Mouse (Mus musculus): ENCODE results near the gene Sptbn2. TPM values are rescaled to one million over a fixed set of nuclear protein-coding genes. Genes with fewer than 3 reads are reported as not detected.
A peak's percentile ranks its signal among the peaks of the same experiment; 100 is the strongest.

Sptbn2 gene
- polyA plus RNA-seq (2016; fragmentation: Nextera tagmentation; extraction: Ambion mirVana): 7.7 and 8.9 TPM in 2 replicates

DNA sequence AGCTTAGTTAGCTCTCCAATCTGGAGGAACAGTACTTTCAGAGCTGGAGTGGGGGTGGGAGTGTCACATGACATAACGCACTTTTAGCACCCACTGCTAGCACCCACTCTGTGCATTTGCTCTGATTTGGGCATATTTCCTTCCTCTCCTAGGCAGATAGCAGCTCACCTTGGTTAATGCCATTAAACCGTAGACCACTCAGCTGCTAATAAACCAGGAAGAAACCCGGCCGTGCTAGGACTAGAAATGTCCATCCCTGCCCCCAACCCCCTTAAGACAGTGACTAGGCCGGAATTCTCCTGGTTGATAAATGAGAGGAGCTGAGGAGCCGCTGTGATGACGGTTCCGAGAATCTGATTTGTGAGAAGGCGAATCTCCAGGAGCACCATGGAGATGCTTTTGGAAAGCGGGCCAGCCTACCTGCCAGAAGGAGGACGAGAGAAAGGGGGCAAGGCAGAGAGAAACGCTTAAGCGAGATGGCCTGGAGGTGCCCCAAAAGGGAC is at the start of gene Sptbn2:
Sptbn2 (plus strand) TSS at position 70 of the 503 bp plus-strand sequence.
- WGBS: 7% methylated on average over 13 of the region's 13 CpGs
- H3K27me3 ChIP-seq (replicated peaks; ENCODE audit: low read depth, poor library complexity, severe bottlenecking): peaks cover 70% of the 10 kb centered on the region

GRCm38 (mm10) chr19:4666815-4667214 is 44.2 kb upstream of the Sptbn2 start:
- no peak overlapping the region for H3K27ac ChIP-seq (replicated peaks)
- no peaks in the 10 kb centered on the region for H3K27me3 ChIP-seq (replicated peaks; ENCODE audit: low read depth, poor library complexity, severe bottlenecking)
- no peak overlapping the region for H3K4me3 ChIP-seq
- no peaks in the 10 kb centered on the region for H3K36me3 ChIP-seq (replicated peaks)
- no peaks in the 10 kb centered on the region for H3K9me3 ChIP-seq
- no peak for DNase-seq (ENCODE audit: low spot score)
- no peaks in the 10 kb centered on the region for H3K4me1 ChIP-seq

More for the DNA sequence above, at the start of gene Sptbn2:
- Histone ChIP-seq H3K4me3 (peak within 1 kb of the TSS; percentile 78), H3K36me3 (replicated peaks) (no peaks in the 10 kb centered on the region), H3K9me3 (no peaks in the 10 kb centered on the region), H3K4me1 (peaks cover 33% of the 10 kb centered on the region), H3K27ac (replicated peaks) (peak within 1 kb of the TSS; percentile 90)
- no peak for DNase-seq (ENCODE audit: low spot score)

- no peak overlapping the region for H3K4me3 ChIP-seq
- no peak for DNase-seq (ENCODE audit: low spot score)
- no peaks in the 10 kb centered on the region for H3K36me3 ChIP-seq (replicated peaks)
- H3K4me1 ChIP-seq: no peaks in the 10 kb centered on the region
- H3K27me3 ChIP-seq (replicated peaks; ENCODE audit: low read depth, poor library complexity, severe bottlenecking): no peaks in the 10 kb centered on the region
- 85% methylated on average over 4 of the region's 4 CpGs for WGBS
- H3K9me3 ChIP-seq: no peaks in the 10 kb centered on the region
- H3K27ac ChIP-seq (replicated peaks): no peak overlapping the region
Measured at GRCm38 (mm10) chr19:4670776-4671175, 40.2 kb upstream of the Sptbn2 start.

GRCm38 (mm10) chr19:4672401-4672800 is 38.6 kb upstream of the Sptbn2 start:
- Histone ChIP-seq H3K4me1 (no peaks in the 10 kb centered on the region), H3K27me3 (replicated peaks; ENCODE audit: low read depth, poor library complexity, severe bottlenecking) (no peaks in the 10 kb centered on the region), H3K9me3 (no peaks in the 10 kb centered on the region), H3K27ac (replicated peaks) (no peak overlapping the region), H3K4me3 (no peak overlapping the region), H3K36me3 (replicated peaks) (no peaks in the 10 kb centered on the region)
- no peak for DNase-seq (ENCODE audit: low spot score)
- WGBS: 73% methylated on average over 6 of the region's 6 CpGs

DNA sequence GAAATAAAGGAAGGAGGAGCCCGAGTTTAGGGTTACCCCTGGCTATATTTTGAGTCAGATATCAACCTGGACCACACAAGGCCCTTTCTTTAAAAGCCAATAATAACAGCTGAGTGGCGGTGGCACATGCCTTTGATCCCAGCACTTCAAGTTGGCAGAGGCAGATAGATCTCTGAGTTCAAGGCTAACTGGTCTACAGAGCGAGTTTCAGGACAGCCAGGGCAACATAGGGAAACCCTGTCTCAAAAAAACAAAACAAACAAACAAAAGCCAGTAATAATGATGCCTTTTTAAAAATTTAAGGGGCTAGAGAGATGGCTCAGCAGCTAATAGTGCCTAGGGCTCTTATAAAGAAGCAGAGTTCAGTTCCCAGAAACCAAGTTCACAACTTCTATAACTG is 16.6 kb upstream of the Sptbn2 start:
- Histone ChIP-seq H3K9me3 (no peaks in the 10 kb centered on the region), H3K36me3 (replicated peaks) (no peaks in the 10 kb centered on the region), H3K4me3 (no peak overlapping the region), H3K4me1 (peaks cover 12% of the 10 kb centered on the region), H3K27ac (replicated peaks) (no peak overlapping the region), H3K27me3 (replicated peaks; ENCODE audit: low read depth, poor library complexity, severe bottlenecking) (peaks cover 40% of the 10 kb centered on the region)
- no peak for DNase-seq (ENCODE audit: low spot score)
- WGBS: 67% methylated on average over 3 of the region's 3 CpGs

DNA sequence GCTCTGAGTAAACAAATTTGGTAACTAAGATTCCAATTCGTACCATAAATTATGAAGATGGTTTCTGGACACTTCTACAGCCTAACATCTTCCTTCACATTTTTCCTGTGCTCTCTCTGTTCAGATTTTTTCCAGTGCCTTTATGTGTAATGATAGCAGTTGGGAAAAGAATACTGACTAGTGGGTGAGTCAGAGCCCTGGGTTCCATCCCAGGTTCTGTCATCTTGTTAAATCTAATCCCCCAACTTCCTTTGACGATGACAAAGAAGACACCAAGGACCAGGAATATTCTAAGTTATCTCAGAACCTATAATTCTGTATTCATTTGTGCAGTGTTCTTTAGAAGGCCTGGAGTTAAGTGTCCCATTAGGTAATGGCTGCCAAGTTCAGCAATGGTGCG is 13.8 kb upstream of the Sptbn2 start:
- Histone ChIP-seq H3K27me3 (replicated peaks; ENCODE audit: low read depth, poor library complexity, severe bottlenecking) (peaks cover 65% of the 10 kb centered on the region), H3K9me3 (no peaks in the 10 kb centered on the region), H3K27ac (replicated peaks) (no peak overlapping the region), H3K4me3 (no peak overlapping the region), H3K4me1 (peaks cover 12% of the 10 kb centered on the region), H3K36me3 (replicated peaks) (no peaks in the 10 kb centered on the region)
- DNase-seq (ENCODE audit: low spot score): no peak
- 85% methylated on average over 3 of the region's 3 CpGs for WGBS

- no peak for DNase-seq (ENCODE audit: low spot score)
- 79% methylated on average over 9 of the region's 9 CpGs for WGBS
- H3K27me3 ChIP-seq (replicated peaks; ENCODE audit: low read depth, poor library complexity, severe bottlenecking): peaks cover 65% of the 10 kb centered on the region
Measured at GRCm38 (mm10) chr19:4697721-4698120, 13.2 kb upstream of the Sptbn2 start.

GRCm38 (mm10) chr19:4698205-4698677 is 12.7 kb upstream of the Sptbn2 start, which contains the start of gene Gm960:
Gene Gm960, minus strand, starts transcription at chr19:4698668.
- H3K4me3 ChIP-seq: peak within 1 kb of the TSS; percentile 70
- H3K27me3 ChIP-seq (replicated peaks; ENCODE audit: low read depth, poor library complexity, severe bottlenecking): peaks cover 65% of the 10 kb centered on the region
- H3K36me3 ChIP-seq (replicated peaks): no peaks in the 10 kb centered on the region
- under 1% methylated on average over 40 of the region's 40 CpGs for WGBS
- H3K27ac ChIP-seq (replicated peaks): peak within 1 kb of the TSS; percentile 72
- H3K4me1 ChIP-seq: peaks cover 12% of the 10 kb centered on the region
- peak; percentile 87 for DNase-seq (ENCODE audit: low spot score)
- no peaks in the 10 kb centered on the region for H3K9me3 ChIP-seq

More at GRCm38 (mm10) chr19:4697721-4698120, 13.2 kb upstream of the Sptbn2 start:
- H3K4me1 ChIP-seq: peaks cover 12% of the 10 kb centered on the region
- no peaks in the 10 kb centered on the region for H3K9me3 ChIP-seq
- H3K36me3 ChIP-seq (replicated peaks): no peaks in the 10 kb centered on the region
- no peak overlapping the region for H3K27ac ChIP-seq (replicated peaks)
- H3K4me3 ChIP-seq: peak overlapping the region; percentile 70

GRCm38 (mm10) chr19:4698856-4699255 is 12.1 kb upstream of the Sptbn2 start:
- Histone ChIP-seq H3K9me3 (no peaks in the 10 kb centered on the region), H3K27me3 (replicated peaks; ENCODE audit: low read depth, poor library complexity, severe bottlenecking) (peaks cover 65% of the 10 kb centered on the region), H3K4me1 (peaks cover 12% of the 10 kb centered on the region), H3K4me3 (peak overlapping the region; percentile 70; the same call in 1 of the 2 replicates), H3K36me3 (replicated peaks) (no peaks in the 10 kb centered on the region), H3K27ac (replicated peaks) (no peak overlapping the region)
- no peak for DNase-seq (ENCODE audit: low spot score)
- WGBS: 34% methylated on average over 8 of the region's 8 CpGs

DNA sequence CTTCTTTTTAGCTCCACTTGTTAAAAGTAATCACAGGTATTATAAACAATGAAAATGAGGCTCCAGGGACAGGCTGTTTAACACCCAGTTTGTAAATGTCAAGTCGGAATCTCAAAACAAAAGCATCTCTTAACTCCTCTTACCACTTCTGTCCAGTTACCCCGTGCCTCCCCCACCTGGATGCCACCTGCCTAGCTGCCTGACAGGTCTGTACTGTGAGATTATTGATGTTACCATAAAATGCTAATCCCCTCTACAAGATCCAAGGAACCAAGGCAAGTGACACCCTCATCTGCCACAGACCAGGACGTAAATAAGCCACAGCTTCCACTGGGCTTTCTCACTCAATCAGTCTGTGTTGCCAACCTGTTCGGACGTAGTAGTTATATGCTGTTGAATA is 11.1 kb upstream of the Sptbn2 start:
- no peak overlapping the region for H3K4me3 ChIP-seq
- H3K27me3 ChIP-seq (replicated peaks; ENCODE audit: low read depth, poor library complexity, severe bottlenecking): peaks cover 59% of the 10 kb centered on the region
- H3K4me1 ChIP-seq: peaks cover 12% of the 10 kb centered on the region
- no peaks in the 10 kb centered on the region for H3K36me3 ChIP-seq (replicated peaks)
- no peaks in the 10 kb centered on the region for H3K9me3 ChIP-seq
- WGBS: 81% methylated on average over 5 of the region's 5 CpGs
- DNase-seq (ENCODE audit: low spot score): no peak
- no peak overlapping the region for H3K27ac ChIP-seq (replicated peaks)

GRCm38 (mm10) chr19:4700656-4701055 is 10.3 kb upstream of the Sptbn2 start:
- peaks cover 59% of the 10 kb centered on the region for H3K27me3 ChIP-seq (replicated peaks; ENCODE audit: low read depth, poor library complexity, severe bottlenecking)
- H3K27ac ChIP-seq (replicated peaks): no peak overlapping the region
- H3K4me1 ChIP-seq: peaks cover 12% of the 10 kb centered on the region
- no peaks in the 10 kb centered on the region for H3K36me3 ChIP-seq (replicated peaks)
- no peak for DNase-seq (ENCODE audit: low spot score)
- 74% methylated on average over 8 of the region's 8 CpGs for WGBS
- H3K9me3 ChIP-seq: no peaks in the 10 kb centered on the region
- H3K4me3 ChIP-seq: no peak overlapping the region

- Histone ChIP-seq H3K27me3 (replicated peaks; ENCODE audit: low read depth, poor library complexity, severe bottlenecking) (peaks cover 59% of the 10 kb centered on the region), H3K9me3 (no peaks in the 10 kb centered on the region), H3K36me3 (replicated peaks) (no peaks in the 10 kb centered on the region), H3K4me3 (no peak overlapping the region), H3K4me1 (peaks cover 12% of the 10 kb centered on the region), H3K27ac (replicated peaks) (no peak overlapping the region)
- WGBS: 65% methylated on average over 7 of the region's 7 CpGs
- DNase-seq (ENCODE audit: low spot score): no peak
Measured at GRCm38 (mm10) chr19:4701221-4701620, 9.7 kb upstream of the Sptbn2 start.

DNA sequence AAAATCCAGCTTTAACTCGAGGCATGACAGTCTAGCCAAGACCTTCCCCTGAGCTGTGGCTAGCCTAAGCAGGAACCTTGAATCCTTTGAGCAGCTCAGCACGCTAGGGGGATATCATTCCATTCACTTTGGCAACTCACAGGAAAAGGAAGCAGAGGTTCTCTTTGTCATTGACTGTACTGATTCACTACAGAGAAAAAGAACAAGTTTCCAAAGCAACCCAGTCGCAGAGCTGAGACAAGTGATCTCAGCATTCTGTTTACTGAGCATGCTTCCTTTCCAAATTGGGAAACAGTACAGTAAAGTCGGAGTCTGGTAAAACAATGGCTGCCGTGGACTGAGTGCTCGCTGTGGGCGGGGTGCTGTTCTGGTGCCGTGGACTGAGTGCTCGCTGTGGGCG is 2.2 kb upstream of the Sptbn2 start:
- no peak for DNase-seq (ENCODE audit: low spot score)
- Histone ChIP-seq H3K9me3 (no peaks in the 10 kb centered on the region), H3K36me3 (replicated peaks) (no peaks in the 10 kb centered on the region), H3K4me3 (no peak overlapping the region), H3K4me1 (peaks cover 24% of the 10 kb centered on the region), H3K27ac (replicated peaks) (no peak overlapping the region), H3K27me3 (replicated peaks; ENCODE audit: low read depth, poor library complexity, severe bottlenecking) (peaks cover 54% of the 10 kb centered on the region)
- WGBS: 85% methylated on average over 10 of the region's 10 CpGs

Data from embryonic facial prominence, embryonic 10.5 days (tissue).